Comparison of ENCODE assay signal across 8 mouse cellular contexts in genomic region chr7:28808221-28808941, GRCm38 (mm10). TPM values are rescaled to one million over a fixed set of nuclear protein-coding genes. Genes with fewer than 3 reads are reported as not detected.
A peak's percentile ranks its signal among the peaks of the same experiment; 100 is the strongest.
DNase-seq lines count a peak whose midpoint lies in the region; ATAC-seq lines count a peak whose summit lies in the region.

Gene Hnrnpl (plus strand): TSS chr7:28808541.

- H3K36me3 ChIP-seq in forebrain, embryonic 12.5 days (replicated peaks), result peaks cover 15% of the 10 kb centered on the region

- WGBS in forebrain, embryonic 12.5 days, result 3% methylated on average over 35 of the region's 35 CpGs

- no peaks in the 10 kb centered on the region for H3K9me3 ChIP-seq in forebrain, embryonic 12.5 days

- H3K4me3 ChIP-seq in forebrain, embryonic 12.5 days (replicated peaks), result peak within 1 kb of the TSS; percentile 85

- H3K27me3 ChIP-seq in forebrain, embryonic 12.5 days, result no peaks in the 10 kb centered on the region

- peak within 1 kb of the TSS; percentile 100 for H3K27ac ChIP-seq in forebrain, embryonic 12.5 days

- DNase-seq in frontal cortex, adult 2 months (ENCODE audit: extremely low spot score in 1 of 2, low spot score in 1 of 2), result peak in 1 of 2 experiments; percentile 52
- no peak for DNase-seq in frontal cortex, postnatal 36 days (ENCODE audit: low spot score in 2 of 2)
- peak; percentile 75 for DNase-seq in adipocyte (ENCODE audit: low spot score)
- DNase-seq in heart, postnatal 4 days, result no peak
- peak in 1 of 2 experiments; percentile 29 for DNase-seq in layer of hippocampus, postnatal 36 days
- peak; percentile 72 for DNase-seq in lung, postnatal 36 days
- DNase-seq in telencephalon, adult 2 months (ENCODE audit: low read depth, low spot score), result peak; percentile 29

- ATAC-seq in forebrain, embryonic 12.5 days (ENCODE audit: low FRiP score), result peak; percentile 2

- H3K4me2 ChIP-seq in forebrain, embryonic 12.5 days, result peak within 1 kb of the TSS; percentile 91

- peaks cover 31% of the 10 kb centered on the region for H3K4me1 ChIP-seq in forebrain, embryonic 12.5 days

- H3K9ac ChIP-seq in forebrain, embryonic 12.5 days, result peak within 1 kb of the TSS; percentile 94

RNA-seq across cellular contexts. Expression of gene Hnrnpl, which starts in this region (rescaled TPM):
- polyA plus RNA-seq in frontal cortex, adult 2 months (2012; rRNA removed), result 391 and 418 TPM in 2 replicates
- 267 and 357 TPM in 2 replicates for polyA plus RNA-seq in forebrain, embryonic 12.5 days (2016; fragmentation: Nextera tagmentation; extraction: Ambion mirVana)
- total RNA-seq in heart, postnatal 4 days (2021), result 100 to 1,000 TPM; 549 to 557 TPM
- 100 to 1,000 TPM; 417 to 431 TPM for total RNA-seq in layer of hippocampus, postnatal 36 days (2021)

Comparison
In these comparisons a context has a peak if more than half of its experiments do, and no peak if none do; other contexts are left out.
1. DNase-seq: peak in adipocyte (single experiment), lung, postnatal 36 days (single experiment) and telencephalon, adult 2 months (single experiment); none in frontal cortex, postnatal 36 days (0 of 2) and heart, postnatal 4 days (single experiment).